Mouse (Mus musculus) ovary, postnatal 10 days (tissue): ENCODE data around the gene Gm21921.
"Not testable (repeated sequence)": the region's sequence is repeated elsewhere in the genome, so short reads cannot be mapped to it uniquely, and the experiment has no call there.

Source experiments
- DNase-seq: peaks from one replicate; pipeline ENCODE4 v3.0.0; 2022; ENCODE audit warnings: low spot score

Gm21921 gene

GRCm38 (mm10) chrY:24796143-24796542 lies at the start of gene Gm21921:
Gene Gm21921, minus strand, starts transcription at chrY:24796243.
- DNase-seq = not testable (repeated sequence)
